Mouse (Mus musculus) limb, embryonic 14.5 days (tissue): ENCODE measurements at regions not wholly inside any gene's neighbourhood (a gene's known extent, or its start where the extent isn't known, plus 50 kb on each side); places are given as distances from the start of the nearest gene placed in this dataset.

Experiments used
- ATAC-seq: fragments of 200-750 bp; cut with Nextera tagmentation; 2 replicates; pipeline ENCODE4 v1.8.0; 2017; ENCODE audit warnings: low read depth, moderate number of reproducible peaks, moderate TSS enrichment; ENCODE audit not compliant: low FRiP score
- DNase-seq: peaks from one replicate; pipeline ENCODE4 v3.0.0-alpha.2; 2015; ENCODE audit warnings: low spot score
- H3K27ac ChIP-seq: fragments of 300-500 bp; sonication (generic); replicated peaks from 2 replicates; pipeline ENCODE4 v1.5.1; 2014; ENCODE audit warnings: low read depth, mild to moderate bottlenecking, low read length, moderate library complexity, mixed read lengths
- H3K27me3 ChIP-seq: fragments of 300-500 bp; sonication (generic); 2 replicates; pipeline ENCODE4 v1.6.1; 2014; ENCODE audit warnings: low read length, mixed read lengths; ENCODE audit not compliant: control insufficient read depth, insufficient read depth
- H3K36me3 ChIP-seq: fragments of 300-500 bp; sonication (generic); 2 replicates; pipeline ENCODE4 v1.6.1; 2014; ENCODE audit warnings: mild to moderate bottlenecking, low read length, moderate library complexity, mixed read lengths; ENCODE audit not compliant: control insufficient read depth, insufficient read depth
- H3K4me1 ChIP-seq: fragments of 300-500 bp; sonication (generic); 2 replicates; pipeline ENCODE4 v1.6.1; 2014; ENCODE audit warnings: antibody characterized with exemption, low read length, mixed read lengths; ENCODE audit not compliant: control insufficient read depth, insufficient read depth
- H3K4me2 ChIP-seq: fragments of 300-500 bp; sonication (generic); replicated peaks from 2 replicates; pipeline ENCODE4 v1.6.1; 2014; ENCODE audit warnings: low read depth, mild to moderate bottlenecking, low read length, moderate library complexity; ENCODE audit not compliant: severe bottlenecking
- H3K4me3 ChIP-seq: fragments of 300-500 bp; sonication (generic); replicated peaks from 2 replicates; pipeline ENCODE4 v1.5.1; 2014; ENCODE audit warnings: low read length
- H3K9ac ChIP-seq: fragments of 300-500 bp; sonication (generic); 2 replicates; pipeline ENCODE4 v1.6.1; 2014; ENCODE audit warnings: mild to moderate bottlenecking, low read depth, low read length, moderate library complexity; ENCODE audit not compliant: severe bottlenecking
- H3K9me3 ChIP-seq: fragments of 300-500 bp; sonication (generic); 2 replicates; pipeline ENCODE4 v1.6.1; 2016; ENCODE audit warnings: low read length; ENCODE audit not compliant: control insufficient read depth
- POLR2A ChIP-seq: fragments of 200-500 bp; IDR thresholded peaks from 2 replicates; pipeline ENCODE4 v1.8.0; 2012; ENCODE audit warnings: inconsistent platforms, mild to moderate bottlenecking, moderate library complexity, borderline replicate concordance; ENCODE audit not compliant: insufficient read depth, insufficient read length; ENCODE audit errors: extremely low read depth
- WGBS: fragments of 180-500 bp; shearing (Covaris S2); extraction: QIAGEN DNeasy Blood & Tissue Kit; methylation state at CpG from one replicate; pipeline ENCODE4 v1.1.7; 2014; 5-methylcytosine and 5-hydroxymethylcytosine counted together

DNA sequence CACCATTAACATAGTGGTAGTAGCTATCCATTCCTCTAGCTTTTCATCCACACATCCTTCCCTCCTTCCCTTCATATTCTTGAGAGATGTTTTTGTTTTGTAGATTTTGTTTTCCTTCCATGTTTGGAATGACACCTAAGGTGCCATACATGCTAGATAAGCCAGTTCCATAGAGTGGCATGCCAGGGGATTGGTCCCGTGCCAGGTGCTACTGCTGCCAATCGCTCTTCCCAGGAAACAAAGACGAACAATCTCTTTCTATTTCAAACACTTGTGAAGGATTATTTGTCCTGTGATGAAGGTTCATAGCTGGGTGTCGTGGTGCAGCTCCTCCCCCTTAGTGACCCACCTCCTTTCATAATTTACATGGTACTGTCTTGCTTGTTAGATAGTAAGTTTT, 194.1 kb upstream of the Jag1 start:
- no peak for TF ChIP-seq POLR2A
- H3K4me1 ChIP-seq, result no peaks in the 10 kb centered on the region
- H3K4me2 ChIP-seq, result no peak overlapping the region
- DNase-seq (no peak), ATAC-seq (no peak)
- no peak overlapping the region for H3K4me3 ChIP-seq
- H3K9me3 ChIP-seq, result no peaks in the 10 kb centered on the region
- no peaks in the 10 kb centered on the region for H3K36me3 ChIP-seq
- no peaks in the 10 kb centered on the region for H3K27me3 ChIP-seq
- no peak overlapping the region for H3K9ac ChIP-seq
- no peak overlapping the region for H3K27ac ChIP-seq
- WGBS, result 89% methylated on average over 4 of the region's 4 CpGs

DNA sequence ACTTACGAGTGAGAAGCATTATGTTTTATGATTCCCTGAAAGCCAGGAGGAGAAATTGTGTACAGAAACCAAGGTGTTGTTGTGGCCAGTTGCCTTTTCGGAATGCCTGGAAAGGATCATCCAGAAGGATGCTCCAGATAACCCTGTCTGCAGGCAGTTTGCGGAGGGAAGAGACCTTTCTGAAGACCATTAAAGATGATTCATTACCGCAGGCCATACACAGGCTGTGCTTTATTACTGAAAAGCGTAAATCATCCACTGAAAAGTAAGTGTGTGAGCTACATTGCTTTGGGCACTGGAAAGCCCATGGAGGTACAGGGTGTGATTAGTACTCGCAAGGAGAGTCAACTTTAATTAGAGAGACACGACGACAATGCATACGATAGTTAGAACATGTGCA, 191.7 kb upstream of the Jag1 start:
- Histone ChIP-seq H3K27ac (no peak overlapping the region), H3K9me3 (no peaks in the 10 kb centered on the region), H3K4me3 (no peak overlapping the region), H3K27me3 (no peaks in the 10 kb centered on the region), H3K36me3 (no peaks in the 10 kb centered on the region), H3K9ac (no peak overlapping the region), H3K4me2 (no peak overlapping the region), H3K4me1 (no peaks in the 10 kb centered on the region)
- no peak for ATAC-seq
- 34% methylated on average over 9 of the region's 9 CpGs for WGBS
- DNase-seq, result no peak
- no peak for TF ChIP-seq POLR2A

GRCm38 (mm10) chr2:137301474-137302267, 185.2 kb upstream of the Jag1 start:
- no peak overlapping the region for H3K9ac ChIP-seq
- peak; percentile 18 for DNase-seq
- 72% methylated on average over 4 of the region's 4 CpGs for WGBS

GRCm38 (mm10) chr2:137289231-137289630, 172.8 kb upstream of the Jag1 start:
- DNase-seq (no peak), ATAC-seq (no peak)
- whole genome bisulfite sequencing, result 58% methylated on average over 3 of the region's 3 CpGs
- H3K9ac ChIP-seq, result no peak overlapping the region
- no peaks in the 10 kb centered on the region for H3K27me3 ChIP-seq
- H3K4me1 ChIP-seq, result no peaks in the 10 kb centered on the region
- no peak for TF ChIP-seq POLR2A
- H3K36me3 ChIP-seq, result no peaks in the 10 kb centered on the region
- no peaks in the 10 kb centered on the region for H3K9me3 ChIP-seq
- no peak overlapping the region for H3K4me3 ChIP-seq
- H3K4me2 ChIP-seq, result no peak overlapping the region
- no peak overlapping the region for H3K27ac ChIP-seq

More at GRCm38 (mm10) chr2:137301474-137302267, 185.2 kb upstream of the Jag1 start:
- Histone ChIP-seq H3K4me1 (no peaks in the 10 kb centered on the region), H3K27me3 (no peaks in the 10 kb centered on the region), H3K4me3 (no peak overlapping the region), H3K4me2 (no peak overlapping the region), H3K36me3 (no peaks in the 10 kb centered on the region), H3K27ac (no peak overlapping the region), H3K9me3 (no peaks in the 10 kb centered on the region)
- no peak for ATAC-seq
- no peak for TF ChIP-seq POLR2A

GRCm38 (mm10) chr2:137271575-137272180, 155.2 kb upstream of the Jag1 start:
- Histone ChIP-seq H3K4me1 (peaks cover 8% of the 10 kb centered on the region; the same call in 1 of the 2 replicates), H3K4me2 (no peak overlapping the region), H3K27ac (no peak overlapping the region), H3K4me3 (no peak overlapping the region), H3K36me3 (no peaks in the 10 kb centered on the region), H3K9ac (no peak overlapping the region), H3K27me3 (no peaks in the 10 kb centered on the region), H3K9me3 (no peaks in the 10 kb centered on the region)
- WGBS, result 39% methylated on average over 5 of the region's 5 CpGs
- no peak for TF ChIP-seq POLR2A
- DNase-seq (peak; percentile 74), ATAC-seq (peak; percentile 88)
